Mouse (Mus musculus) MEL (cell line): ENCODE results near the gene Tanc1.

Experiments
- EP300 ChIP-seq, 2 experiments: IDR thresholded peaks; 2 replicates each; pipeline ENCODE4 v1.6.1; 2011; ENCODE audit warnings: improper control_type of control experiment in 2 of 2, low read length in 2 of 2, low read depth in 1 of 2, mild to moderate bottlenecking in 1 of 2
- GATA1 ChIP-seq: IDR thresholded peaks from 2 replicates; pipeline ENCODE4 v1.6.1; 2011; ENCODE audit warnings: low read depth, low read length, improper control_type of control experiment
- HCFC1 ChIP-seq: IDR thresholded peaks from 2 replicates; pipeline ENCODE4 v1.6.1; 2012; ENCODE audit warnings: low read depth, mild to moderate bottlenecking, inconsistent platforms, low read length, improper control_type of control experiment, moderate library complexity
- KAT2A ChIP-seq: conservative IDR thresholded peaks from 2 replicates; pipeline ENCODE4 v1.6.1; 2012; ENCODE audit warnings: low read depth, low read length, improper control_type of control experiment, inconsistent platforms
- MXI1 ChIP-seq: IDR thresholded peaks from 2 replicates; pipeline ENCODE4 v1.6.1; 2011; ENCODE audit warnings: mild to moderate bottlenecking, low read depth, low read length, improper control_type of control experiment
- NRF1 ChIP-seq: IDR thresholded peaks from 2 replicates; pipeline ENCODE4 v1.6.1; 2014; ENCODE audit warnings: low read depth, mild to moderate bottlenecking, inconsistent platforms, low read length, improper control_type of control experiment, moderate library complexity; ENCODE audit not compliant: poor library complexity, insufficient read depth, severe bottlenecking
- POLR2AphosphoS2 ChIP-seq: IDR thresholded peaks from 2 replicates; pipeline ENCODE4 v1.6.1; 2011; ENCODE audit warnings: low read length, improper control_type of control experiment

DNA sequence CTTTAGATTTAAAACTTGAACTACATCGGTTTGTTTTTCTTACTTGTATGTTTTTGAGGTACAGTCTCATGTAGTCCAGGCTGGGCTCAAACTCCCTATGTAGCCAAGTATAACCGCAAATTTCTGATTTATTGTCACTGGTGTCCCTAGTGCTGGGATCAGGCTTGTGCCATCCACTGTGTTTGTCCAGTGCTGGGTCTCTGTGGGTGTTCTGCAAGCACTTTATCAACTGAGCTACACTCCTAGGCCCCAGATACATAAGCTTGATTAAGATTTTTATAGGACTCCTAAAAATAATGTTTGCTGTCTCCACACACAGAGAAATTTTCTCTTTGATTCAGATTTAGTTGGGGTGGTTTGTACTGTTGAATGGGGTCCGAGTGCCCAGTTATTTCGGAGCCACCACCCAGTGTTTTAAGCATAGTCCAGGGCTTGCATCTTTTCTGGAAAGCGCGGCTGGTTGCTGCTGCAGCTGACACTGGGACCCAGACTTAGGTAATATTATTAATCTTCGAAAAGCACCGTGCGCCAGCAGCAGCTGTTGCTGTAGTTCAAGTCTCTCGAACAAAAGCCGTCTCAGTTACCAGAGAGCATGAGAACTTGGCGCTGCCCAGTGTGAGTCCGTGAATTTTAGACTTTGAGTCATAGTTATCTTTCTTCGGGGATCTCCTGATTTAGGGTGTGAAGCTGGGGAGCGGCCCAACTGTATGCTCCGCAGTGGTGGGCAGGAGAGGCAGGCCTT lies 73.2 kb downstream of the Tanc1 start:
- no peak for TF ChIP-seq NRF1
- no peak for TF ChIP-seq HCFC1
- TF ChIP-seq KAT2A, result no peak
- TF ChIP-seq MXI1, result no peak
- no peak for TF ChIP-seq POLR2AphosphoS2
- TF ChIP-seq EP300 (IDR thresholded peaks at IDR 0.05; ENCODE audit: low read depth in 1 of 2, low read length in 2 of 2), result no peak
- no peak for TF ChIP-seq GATA1
